Mouse (Mus musculus) forelimb bud, embryonic 11.5 days (tissue): ENCODE measurements at regions not wholly inside any gene's neighbourhood (a gene's known extent, or its start where the extent isn't known, plus 50 kb on each side); places are given as distances from the start of the nearest gene placed in this dataset.

Experiments used
- DNase-seq: peaks from one replicate; pipeline ENCODE4 v3.0.0-alpha.2; 2012; ENCODE audit warnings: low read depth, low spot score

- DNase-seq, result peak; percentile 36
These were observed 2482.1 kb upstream of the 5930422O12Rik start for GRCm38 (mm10) chr8:30946154-30947065.

- DNase-seq, result no peak
These were observed 2475.7 kb upstream of the 5930422O12Rik start for GRCm38 (mm10) chr8:30952818-30953217.

- no peak for DNase-seq
These were observed 2468.9 kb upstream of the 5930422O12Rik start for GRCm38 (mm10) chr8:30959436-30960180.

DNA sequence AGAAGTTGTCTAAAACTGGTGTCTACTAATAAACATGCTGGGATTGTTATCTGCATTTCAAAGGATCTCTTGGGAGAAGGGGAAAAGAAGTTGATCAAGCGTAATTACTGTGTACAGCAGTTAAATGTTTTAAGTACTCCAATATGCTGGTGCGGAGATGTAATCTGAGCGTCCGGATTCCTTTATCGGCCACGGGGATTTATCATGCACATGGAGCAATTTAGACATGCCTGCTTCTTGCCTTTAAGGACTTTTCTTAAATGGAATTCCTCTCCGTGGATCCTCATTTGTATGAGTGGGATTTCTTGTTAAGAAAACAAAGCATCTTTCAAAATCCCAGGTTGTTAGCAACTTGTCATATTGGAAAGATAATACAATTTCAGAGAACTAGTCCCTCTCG lies 2468.0 kb upstream of the 5930422O12Rik start:
- DNase-seq, result no peak

- no peak for DNase-seq
These were observed 2466.3 kb upstream of the 5930422O12Rik start for GRCm38 (mm10) chr8:30962207-30962606.

GRCm38 (mm10) chr8:30982814-30983213 lies 2445.7 kb upstream of the 5930422O12Rik start:
- DNase-seq, result no peak

DNA sequence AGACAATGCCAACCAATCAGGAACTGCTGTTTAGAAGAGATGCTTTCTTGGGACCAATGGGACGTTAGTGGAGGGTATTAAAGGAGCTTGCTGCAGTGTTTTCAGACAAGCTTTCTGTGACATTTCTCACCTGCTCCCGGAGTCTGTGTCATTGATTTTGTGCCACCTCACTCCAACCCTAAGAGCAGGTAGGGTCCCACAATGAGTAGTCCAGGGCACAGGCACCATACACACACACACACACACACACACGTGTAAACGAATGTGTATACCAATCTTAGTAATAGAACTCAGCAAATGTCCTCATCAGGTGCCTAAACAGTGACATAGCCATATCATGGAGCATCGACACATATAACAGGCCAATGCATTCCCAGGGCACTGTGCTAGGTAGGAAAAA lies 2440.5 kb upstream of the 5930422O12Rik start:
- no peak for DNase-seq

- no peak for DNase-seq
These were observed 2429.9 kb upstream of the 5930422O12Rik start for GRCm38 (mm10) chr8:30998657-30999056.

DNA sequence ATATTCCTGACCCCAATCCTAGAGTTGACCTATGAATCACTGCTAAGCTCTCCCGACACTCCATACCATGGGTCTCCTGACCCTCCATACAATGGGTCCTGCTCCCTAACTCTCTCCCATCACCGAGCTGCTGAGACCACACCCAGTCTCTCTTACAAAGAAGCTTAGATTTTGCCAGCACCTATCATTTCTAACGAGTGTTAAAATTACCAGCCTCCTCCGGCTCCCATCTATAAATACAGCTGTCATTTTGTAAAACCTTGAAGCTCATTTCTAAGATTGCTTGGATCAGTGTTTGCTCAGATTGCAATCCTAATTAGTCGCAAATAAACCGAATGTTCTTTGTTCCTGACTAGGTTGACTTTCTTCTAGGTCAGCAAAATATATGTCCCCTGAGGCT lies 2428.4 kb upstream of the 5930422O12Rik start:
- DNase-seq, result no peak

DNA sequence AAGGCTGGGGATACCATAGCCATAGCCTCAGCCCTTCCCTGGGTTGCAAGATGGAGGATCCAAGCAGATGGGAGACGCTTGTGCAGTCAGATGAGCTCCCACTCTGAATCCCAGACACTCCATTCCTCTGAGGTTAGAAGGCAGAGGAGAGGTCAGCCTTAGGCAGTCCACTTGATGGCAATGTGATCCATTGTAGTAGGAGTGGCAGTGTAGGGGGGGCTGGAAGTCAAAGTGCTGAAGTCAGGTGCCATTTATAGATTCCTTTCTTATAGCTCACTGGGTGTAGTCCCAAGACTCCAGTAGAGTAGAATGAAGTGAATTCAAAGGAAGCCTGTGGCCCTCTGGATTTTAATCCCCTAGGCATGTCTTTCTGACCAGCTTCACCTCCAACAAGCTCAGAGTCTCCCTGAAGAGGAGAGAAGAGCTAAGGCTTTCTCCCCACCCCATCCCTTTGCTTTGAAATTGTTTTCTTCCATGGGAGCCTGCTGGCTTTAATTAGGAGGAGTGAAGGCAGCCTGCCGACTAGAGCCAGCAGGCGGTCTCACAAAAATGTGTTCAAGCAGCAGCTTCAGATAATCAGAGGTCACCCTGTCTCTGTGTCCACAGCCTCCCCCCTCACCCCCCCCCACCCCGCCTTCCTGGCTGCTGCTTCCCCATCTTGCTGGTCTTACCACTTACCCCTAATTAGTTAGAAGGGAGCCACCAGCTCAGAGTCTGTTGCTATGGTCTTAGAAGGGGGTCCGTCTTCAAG lies 2426.4 kb upstream of the 5930422O12Rik start:
- peak; percentile 16 for DNase-seq

- DNase-seq, result no peak
These were observed 2420.2 kb upstream of the 5930422O12Rik start for GRCm38 (mm10) chr8:31008309-31008708.

GRCm38 (mm10) chr8:31012068-31012467 lies 2416.4 kb upstream of the 5930422O12Rik start:
- no peak for DNase-seq

- DNase-seq, result peak; percentile 81
These were observed 2396.6 kb upstream of the 5930422O12Rik start for GRCm38 (mm10) chr8:31031721-31032591.

DNA sequence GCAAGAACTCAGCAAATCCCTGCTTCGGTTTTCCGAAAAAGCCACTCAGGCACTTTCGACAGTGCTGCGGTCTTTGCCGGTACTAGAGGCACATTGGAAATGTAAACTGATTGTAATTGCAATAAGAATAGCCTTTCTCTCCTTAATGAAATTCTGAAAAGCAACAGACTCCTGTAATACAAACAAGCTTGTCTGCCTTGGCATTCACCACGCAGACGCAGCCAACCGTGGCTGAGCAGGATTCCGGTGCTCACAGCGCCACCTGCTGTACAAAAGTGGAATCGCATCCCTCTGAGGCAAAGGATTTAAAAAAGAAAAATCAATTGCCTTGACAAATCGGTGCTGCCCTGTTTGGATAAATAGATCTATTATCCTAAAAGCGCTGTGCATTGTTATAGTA lies 2395.2 kb upstream of the 5930422O12Rik start:
- peak; percentile 90 for DNase-seq

DNA sequence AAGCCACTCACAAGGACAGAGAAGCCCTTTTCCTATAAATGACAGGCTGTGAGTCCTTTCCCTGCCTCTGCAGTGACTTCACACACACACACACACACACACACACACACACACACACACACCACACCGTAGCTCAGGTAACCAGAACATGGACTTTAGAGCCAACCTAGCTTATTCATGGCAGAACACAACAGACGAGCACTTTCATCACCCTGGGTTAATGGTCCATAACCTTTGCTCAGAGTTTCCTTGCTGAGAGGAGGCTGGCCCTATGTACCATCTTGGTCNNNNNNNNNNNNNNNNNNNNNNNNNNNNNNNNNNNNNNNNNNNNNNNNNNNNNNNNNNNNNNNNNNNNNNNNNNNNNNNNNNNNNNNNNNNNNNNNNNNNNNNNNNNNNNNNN lies 2391.6 kb upstream of the 5930422O12Rik start:
- no peak for DNase-seq
